Mouse (Mus musculus) left cerebral cortex, adult 18-20 months (tissue): ENCODE measurements at regions not wholly inside any gene's neighbourhood (a gene's known extent, or its start where the extent isn't known, plus 50 kb on each side); places are given as distances from the start of the nearest gene placed in this dataset.

Experiments used
- DNase-seq, 2 experiments: peaks; one replicate each; pipeline ENCODE4 v3.0.0; 2021 to 2022; ENCODE audit warnings: low spot score in 2 of 2, mixed read lengths in 1 of 2

GRCm38 (mm10) chr6:35458250-35458649 lies 81.4 kb downstream of the Mtpn start:
- DNase-seq: no peak

GRCm38 (mm10) chr6:35445007-35445406 lies 94.7 kb downstream of the Mtpn start:
- DNase-seq: no peak

- DNase-seq: peak; percentile 65 to 74
These were observed 100.4 kb upstream of the Fam180a start for GRCm38 (mm10) chr6:35426301-35426700.

GRCm38 (mm10) chr6:35424521-35424920 lies 98.6 kb upstream of the Fam180a start:
- no peak for DNase-seq

- DNase-seq: no peak
These were observed 95.0 kb upstream of the Fam180a start for GRCm38 (mm10) chr6:35420924-35421323.

GRCm38 (mm10) chr6:35405044-35405443 lies 79.1 kb upstream of the Fam180a start:
- peak; percentile 18 to 24 for DNase-seq

GRCm38 (mm10) chr6:35403341-35403910 lies 77.5 kb upstream of the Fam180a start:
- DNase-seq: no peak

GRCm38 (mm10) chr6:35395726-35396125 lies 69.8 kb upstream of the Fam180a start:
- DNase-seq: no peak

GRCm38 (mm10) chr6:35388827-35389226 lies 62.9 kb upstream of the Fam180a start:
- DNase-seq: no peak

GRCm38 (mm10) chr6:35381536-35381935 lies 55.6 kb upstream of the Fam180a start:
- DNase-seq: no peak

GRCm38 (mm10) chr6:35380721-35381466 lies 55.0 kb upstream of the Fam180a start:
- DNase-seq: peak; percentile 15 to 28

GRCm38 (mm10) chr6:35379890-35380289 lies 53.9 kb upstream of the Fam180a start:
- peak; percentile 66 to 70 for DNase-seq

- no peak for DNase-seq
These were observed 52.9 kb upstream of the Fam180a start for GRCm38 (mm10) chr6:35378851-35379250.

- no peak for DNase-seq
These were observed 51.6 kb upstream of the Fam180a start for GRCm38 (mm10) chr6:35377535-35377934.

- no peak for DNase-seq
These were observed 50.6 kb upstream of the Fam180a start for GRCm38 (mm10) chr6:35376526-35376925.
